Mouse (Mus musculus) liver, adult 2 months (tissue): Measurements from ENCODE around the gene Cmc4.

Source experiments
- CTCF ChIP-seq: fragments of 200-500 bp; IDR thresholded peaks from 2 replicates; pipeline ENCODE4 v1.5.1; 2011; ENCODE audit warnings: low read depth, low read length, control low read depth
- POLR2A ChIP-seq: fragments of 200-500 bp; IDR thresholded peaks from 2 replicates; pipeline ENCODE4 v1.6.1; 2011; ENCODE audit warnings: low read length, control low read depth; ENCODE audit not compliant: insufficient read depth; ENCODE audit errors: extremely low read depth

GRCm38 (mm10) chrX:75402668-75403067 is 13.7 kb downstream of the Cmc4 start:
- TF ChIP-seq CTCF (no peak), POLR2A (no peak)
